Mouse (Mus musculus) v-Abl transformed pro-B cells (cell line): ENCODE data around the gene Tmtc1.

Experiments
- in situ Hi-C, 2 experiments: fragments of 400-800 bp; cut with MboI; formaldehyde crosslinking; loops; one replicate each; pipeline ENCODE4 v1.15.1; 2025; ENCODE audit not compliant: unreplicated experiment in 2 of 2

Gene Tmtc1

DNA sequence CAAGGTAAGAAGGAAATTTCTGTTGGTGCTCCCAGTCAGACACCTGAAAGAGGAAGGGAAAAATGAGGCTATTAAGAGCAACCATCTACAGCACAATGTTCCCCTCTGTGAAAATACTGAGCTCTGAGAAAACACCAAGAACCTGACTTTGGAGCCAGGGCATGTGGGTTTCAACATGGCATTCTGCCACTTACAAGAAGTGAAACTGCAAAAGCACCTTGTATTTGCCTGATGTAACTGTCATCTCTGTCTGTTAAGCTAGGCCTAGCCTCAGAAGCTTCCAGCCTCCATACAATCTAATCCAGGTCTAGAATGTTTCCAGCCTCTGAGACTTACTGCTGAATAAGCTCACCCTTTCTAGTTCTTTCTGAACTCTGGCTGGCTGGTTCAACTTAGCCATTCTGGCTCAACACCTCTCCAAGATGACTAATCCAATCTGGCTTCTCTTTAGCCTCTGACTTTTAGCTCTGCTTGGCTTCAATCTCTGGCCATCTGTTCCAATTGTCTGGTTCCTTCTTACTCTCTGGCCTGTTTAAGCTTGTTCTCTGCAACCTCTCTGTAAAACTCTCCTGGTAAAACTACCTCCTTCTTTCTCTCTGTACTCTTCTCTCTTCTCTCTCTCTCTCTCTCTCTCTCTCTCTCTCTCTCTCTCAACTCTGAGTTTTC, 107.8 kb downstream of the Tmtc1 start:
- in situ Hi-C loops: loop anchor here in 1 of 2 experiments (25.0 kb wide), 1 partner anchor 1649 kb away; no protein-coding TSS in a partner anchor

GRCm38 (mm10) chr6:148331916-148332315, 112.3 kb downstream of the Tmtc1 start:
- in situ Hi-C loops: loop anchor here (5.0 to 25.0 kb wide), 2 partner anchors 75 to 1645 kb away; no protein-coding TSS in a partner anchor

DNA sequence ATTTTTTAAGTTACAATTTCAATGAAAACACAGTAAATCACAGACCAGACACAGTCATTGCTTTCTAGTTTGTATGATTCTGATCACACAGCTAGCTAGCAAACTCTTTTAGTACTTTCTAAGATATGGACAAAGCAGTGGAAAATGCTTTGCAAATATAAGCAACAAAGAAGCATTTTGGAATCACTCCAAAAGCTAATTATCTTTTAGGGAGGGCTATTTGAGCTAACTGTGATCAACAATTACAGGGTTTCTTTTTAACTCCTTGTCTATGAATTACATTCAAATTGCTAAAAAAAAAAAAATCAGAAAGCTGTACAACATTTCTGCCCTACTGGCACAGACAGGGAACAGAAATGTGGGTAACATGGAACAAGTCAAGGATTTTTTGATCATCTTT, 114.2 kb downstream of the Tmtc1 start:
- in situ Hi-C loops: loop anchor here (5.0 to 25.0 kb wide), 2 partner anchors 73 to 1643 kb away; no protein-coding TSS in a partner anchor

- in situ Hi-C loops: loop anchor here in 1 of 2 experiments (25.0 kb wide), 1 partner anchor 1642 kb away; no protein-coding TSS in a partner anchor
Measured at GRCm38 (mm10) chr6:148328928-148329327, 115.3 kb downstream of the Tmtc1 start.

GRCm38 (mm10) chr6:148328130-148328529, 116.1 kb downstream of the Tmtc1 start:
- in situ Hi-C loops: loop anchor here in 1 of 2 experiments (25.0 kb wide), 1 partner anchor 1641 kb away; no protein-coding TSS in a partner anchor

DNA sequence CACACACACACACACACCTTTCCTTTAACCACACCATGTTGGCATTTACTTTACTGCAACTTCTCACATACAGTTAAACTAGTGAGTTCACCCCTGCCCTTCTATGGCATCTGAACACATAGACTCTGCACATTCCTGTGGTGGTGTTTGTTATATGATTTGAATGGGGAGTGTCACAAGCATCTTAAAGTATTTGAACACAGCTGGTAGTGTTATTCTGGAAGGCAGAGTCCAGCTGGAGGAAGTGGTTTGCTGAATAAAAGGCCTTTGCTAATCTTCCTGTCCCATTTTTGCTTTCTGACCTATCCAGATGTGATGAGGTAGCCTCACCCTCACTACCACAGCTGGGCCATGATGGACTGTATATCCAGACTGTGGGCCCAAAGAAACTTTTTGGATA, 125.5 kb downstream of the Tmtc1 start:
- in situ Hi-C loops: loop anchor here in 1 of 2 experiments (10.0 kb wide), 1 partner anchor 54 kb away; no protein-coding TSS in a partner anchor

GRCm38 (mm10) chr6:148315571-148316080, 128.6 kb downstream of the Tmtc1 start:
- in situ Hi-C loops: loop anchor here in 1 of 2 experiments (10.0 kb wide), 1 partner anchor 51 kb away; no protein-coding TSS in a partner anchor

GRCm38 (mm10) chr6:148315106-148315505, 129.1 kb downstream of the Tmtc1 start:
- in situ Hi-C loops: loop anchor here in 1 of 2 experiments (10.0 kb wide), 1 partner anchor 50 kb away; no protein-coding TSS in a partner anchor

DNA sequence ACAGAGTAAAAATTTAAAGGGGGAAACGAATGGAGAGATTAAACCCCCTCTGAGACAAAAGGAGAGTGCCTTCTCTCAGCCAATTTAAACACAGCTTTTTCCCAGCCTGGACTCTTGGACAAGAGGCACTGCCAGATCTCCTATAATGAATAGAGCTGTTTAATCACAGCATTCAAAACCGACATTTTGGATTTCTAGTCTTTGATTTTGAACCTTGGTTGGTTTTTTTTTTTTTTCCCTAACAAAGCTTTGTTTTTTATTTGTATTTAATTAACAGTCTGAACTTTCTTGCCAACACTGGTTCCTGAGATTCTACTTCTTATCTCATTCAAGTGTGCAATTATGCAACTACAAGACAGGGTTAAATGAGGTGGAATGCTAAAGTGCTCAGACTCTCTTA, 133.2 kb downstream of the Tmtc1 start:
- in situ Hi-C loops: loop anchor here in 1 of 2 experiments (10.0 kb wide), 1 partner anchor 46 kb away; no protein-coding TSS in a partner anchor

GRCm38 (mm10) chr6:148305821-148306220, 138.4 kb downstream of the Tmtc1 start:
- in situ Hi-C loops: no loop called here

- in situ Hi-C loops: no loop called here
Measured at GRCm38 (mm10) chr6:148305191-148305590, 139.0 kb downstream of the Tmtc1 start.

GRCm38 (mm10) chr6:148302261-148302660, 141.9 kb downstream of the Tmtc1 start:
- in situ Hi-C loops: no loop called here

GRCm38 (mm10) chr6:148297086-148297485, 147.1 kb downstream of the Tmtc1 start:
- in situ Hi-C loops: no loop called here

DNA sequence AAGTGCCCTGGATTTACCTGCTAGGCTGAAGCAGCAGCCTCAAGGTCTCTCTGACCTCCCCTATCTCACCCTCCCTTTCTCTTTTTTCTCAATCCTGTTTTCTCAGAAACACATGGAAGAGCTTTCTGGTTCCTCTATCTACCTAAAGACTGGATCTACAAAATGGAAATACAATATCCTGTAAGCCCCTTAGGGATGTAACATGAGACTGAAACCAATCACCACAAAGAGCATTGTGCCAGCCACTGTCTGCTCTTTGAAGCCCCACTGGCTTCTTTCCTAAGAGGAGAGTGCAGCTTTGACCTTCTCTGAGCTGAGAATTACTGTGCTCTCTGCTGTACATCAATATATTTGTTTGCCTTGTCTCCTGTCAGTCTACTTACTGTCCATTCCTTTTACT, 147.8 kb downstream of the Tmtc1 start:
- in situ Hi-C loops: no loop called here

DNA sequence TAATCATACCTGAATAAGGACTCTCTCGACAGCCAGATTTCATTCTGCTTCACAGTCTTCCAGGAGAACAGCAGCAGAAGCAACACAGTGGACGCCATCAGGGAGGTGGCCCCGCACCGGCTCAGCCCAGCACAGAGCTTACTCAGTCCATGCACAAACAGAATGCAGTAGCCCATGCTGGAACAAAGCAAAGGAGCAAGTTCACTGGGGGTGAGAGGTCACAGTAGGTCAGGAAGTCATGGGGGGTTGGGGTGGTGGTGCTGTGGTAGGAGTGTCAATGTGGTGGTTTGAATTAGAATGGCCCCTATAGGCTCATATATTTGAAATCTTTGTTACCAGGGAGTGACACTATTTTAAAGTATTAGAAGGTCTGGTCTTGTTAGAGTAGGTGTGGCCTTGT, 149.7 kb downstream of the Tmtc1 start:
- in situ Hi-C loops: no loop called here

GRCm38 (mm10) chr6:148290865-148291264, 153.3 kb downstream of the Tmtc1 start:
- in situ Hi-C loops: no loop called here

- in situ Hi-C loops: no loop called here
Measured at GRCm38 (mm10) chr6:148283224-148283881, 160.8 kb downstream of the Tmtc1 start.

DNA sequence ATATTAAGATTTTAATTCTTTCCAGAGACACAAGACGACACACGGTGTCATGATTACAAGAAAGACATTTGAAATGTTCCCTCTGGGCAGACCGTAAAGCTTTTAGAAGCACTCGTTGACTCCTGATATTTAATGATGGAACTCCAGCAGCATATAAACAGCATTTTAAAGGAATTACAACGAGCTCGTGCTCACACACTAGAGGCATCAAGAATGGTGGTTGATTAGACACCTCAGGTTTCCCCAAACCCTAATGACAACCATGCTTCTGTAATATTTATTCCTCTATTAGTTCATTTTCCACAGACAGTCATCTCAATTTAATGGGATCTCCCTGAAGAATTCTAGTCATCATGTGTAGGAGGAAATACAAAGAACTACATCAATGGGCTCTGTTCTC, 164.9 kb downstream of the Tmtc1 start:
- in situ Hi-C loops: no loop called here

DNA sequence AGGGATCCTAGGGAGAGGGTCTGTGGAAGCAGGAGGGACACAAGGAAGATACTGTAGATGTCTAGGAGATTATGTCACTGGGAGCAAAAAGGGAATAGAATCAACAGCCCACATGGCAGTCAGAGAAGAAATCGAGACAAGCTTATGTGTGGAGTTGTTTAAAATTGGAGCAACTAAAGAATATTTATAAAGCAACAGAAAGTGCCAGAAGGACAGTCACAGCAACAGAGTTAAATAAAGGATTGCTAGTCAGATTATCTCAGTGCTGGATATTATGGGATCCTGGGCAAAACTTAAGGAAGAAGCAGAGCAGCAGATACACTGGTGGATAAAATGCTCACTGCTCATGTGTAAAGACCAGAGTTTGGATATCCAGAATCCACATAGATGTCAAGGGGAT, 167.8 kb downstream of the Tmtc1 start:
- in situ Hi-C loops: no loop called here

DNA sequence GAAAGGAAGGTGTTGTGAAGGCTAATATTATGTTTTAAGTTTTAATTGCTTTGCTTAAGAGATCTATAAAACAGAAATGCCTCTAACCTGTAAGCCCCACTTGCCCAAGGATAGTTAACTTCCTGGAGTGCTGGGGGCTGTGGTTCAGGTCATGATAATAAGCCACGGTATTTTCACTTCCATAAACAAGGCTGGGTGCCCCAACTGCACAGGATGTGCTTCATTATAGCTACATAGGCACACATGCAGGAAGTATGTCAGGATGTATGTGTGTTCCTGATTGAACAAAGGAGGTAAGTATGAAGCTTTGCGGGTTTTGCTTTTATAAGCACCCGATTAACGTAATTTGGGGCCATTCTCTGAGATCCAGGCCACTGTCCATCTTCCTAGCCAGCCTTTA, 169.1 kb downstream of the Tmtc1 start:
- in situ Hi-C loops: no loop called here

GRCm38 (mm10) chr6:148260729-148261101, 183.5 kb downstream of the Tmtc1 start:
- in situ Hi-C loops: loop anchor here in 1 of 2 experiments (10.0 kb wide), 1 partner anchor 54 kb away; no protein-coding TSS in a partner anchor
